Mouse (Mus musculus) hematopoietic stem cell, adult 5-6 weeks (primary cell): ENCODE results near the gene Mb21d2. TPM values are rescaled to one million over a fixed set of nuclear protein-coding genes. Genes with fewer than 3 reads are reported as not detected.

Experiments
- ATAC-seq, 2 experiments: fragments of 125-278 bp in 1 of 2; replicated peaks in 1 of 2; 2 replicates each; pipeline ENCODE4 v1.8.0; 2016 to 2017; ENCODE audit warnings: inconsistent platforms in 2 of 2, mild to moderate bottlenecking in 2 of 2, moderate number of reproducible peaks in 2 of 2, low read depth in 1 of 2, moderate TSS enrichment in 1 of 2; ENCODE audit not compliant: low FRiP score in 2 of 2, poor library complexity in 2 of 2, severe bottlenecking in 2 of 2, insufficient read depth in 1 of 2, low TSS enrichment in 1 of 2
- total RNA-seq: library from RNA; stranded (forward); fragments of 172-1452, 232-1000 nt; gene quantifications from 2 replicates; pipeline ENCODE4 v1.2.3, GENCODE M21; 2017

Gene Mb21d2
- total RNA-seq, 1 experiment from 2014 or later = 1.6 TPM

DNA sequence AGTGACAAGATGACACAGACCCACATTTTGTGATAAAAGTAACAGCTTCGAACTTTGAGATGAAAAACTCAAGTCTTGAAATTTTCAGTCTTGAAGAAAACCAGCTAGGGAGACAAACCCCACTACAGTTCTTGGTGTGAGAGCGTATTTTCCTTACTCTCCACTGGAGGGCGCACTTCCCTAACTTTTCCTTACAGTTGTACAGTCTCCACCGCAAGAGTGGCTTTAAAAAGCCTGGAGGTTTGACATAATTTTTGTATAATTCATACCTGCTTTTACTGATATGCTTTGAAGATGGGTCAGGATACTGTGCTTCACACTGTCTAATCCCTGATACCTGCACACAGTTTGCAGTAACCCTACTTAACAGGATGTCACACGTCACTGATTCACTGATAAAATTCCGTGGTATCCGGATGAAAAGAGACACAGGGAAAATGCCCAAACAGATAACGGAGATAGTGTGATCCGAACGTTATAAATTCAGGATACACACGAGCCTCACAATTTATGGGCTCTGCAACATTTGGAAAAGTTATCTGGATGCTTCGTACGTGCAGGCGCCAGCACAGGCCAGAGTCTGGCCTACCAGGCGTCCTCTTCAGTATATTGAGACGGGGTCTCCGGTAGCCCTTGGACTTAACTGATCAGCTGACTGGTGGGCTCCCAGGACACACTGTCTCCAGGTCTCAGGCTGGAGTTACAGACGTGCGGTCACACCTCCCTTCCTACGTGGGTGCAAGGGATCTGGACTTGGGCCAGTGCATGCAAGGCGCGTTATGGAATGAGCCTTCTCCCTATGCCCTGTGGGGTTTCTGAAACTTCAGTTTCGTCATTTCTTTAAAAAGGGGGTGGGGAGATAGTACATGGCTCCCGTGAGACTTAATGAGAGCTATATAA, 89.1 kb downstream of the Mb21d2 start:
- peak; percentile 68 to 79; a peak in 3 of 4 replicates for ATAC-seq

DNA sequence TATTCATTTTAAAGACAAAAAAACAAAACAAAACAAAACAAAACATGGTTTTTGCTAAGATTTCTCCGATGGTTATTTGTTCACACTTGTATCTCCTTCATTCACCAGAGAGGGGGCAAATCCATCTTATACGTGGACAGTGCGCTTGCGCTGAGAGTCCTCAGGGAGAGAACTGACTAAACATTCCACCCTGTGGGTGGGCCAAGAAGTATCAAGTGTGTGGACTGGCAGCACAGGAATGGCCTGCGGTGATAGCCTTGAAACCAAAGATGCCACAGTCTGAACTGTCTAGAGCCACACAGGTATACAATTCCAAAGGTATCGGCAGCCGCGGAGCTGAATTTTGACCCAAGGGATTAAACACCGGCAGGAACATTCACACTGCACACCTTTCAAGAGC, 89.9 kb downstream of the Mb21d2 start:
- ATAC-seq = no peak

GRCm38 (mm10) chr16:28838016-28838415, 91.5 kb downstream of the Mb21d2 start:
- peak in 1 of 2 experiments; percentile 56; a peak in 1 of 4 replicates for ATAC-seq

DNA sequence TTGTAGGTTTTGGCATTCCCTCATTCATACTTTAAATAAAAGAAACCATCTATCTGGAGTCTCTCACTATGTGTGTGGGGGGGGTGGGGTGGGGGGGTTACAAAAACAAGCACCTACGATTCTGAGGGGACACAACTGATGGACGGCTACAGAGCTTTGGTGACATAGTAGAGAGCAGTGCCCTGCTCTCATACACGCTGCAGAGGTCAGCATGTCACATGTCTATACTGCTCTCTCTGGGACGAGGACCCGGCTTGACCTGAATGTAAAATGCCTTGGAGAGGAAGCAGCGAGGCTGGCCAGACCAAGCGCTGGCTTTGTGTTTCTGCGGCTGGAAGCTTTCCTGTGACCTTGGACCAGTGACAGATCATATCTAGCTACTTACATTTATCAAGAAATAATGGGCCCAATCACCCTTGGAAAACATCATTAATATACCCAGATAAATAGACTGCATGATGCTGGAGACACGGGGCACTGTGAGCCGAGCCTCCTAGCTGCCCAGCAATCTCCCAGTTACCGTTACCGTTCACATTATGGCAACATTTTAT, 97.3 kb downstream of the Mb21d2 start:
- no peak for ATAC-seq

- ATAC-seq = no peak
These were observed 100.1 kb downstream of the Mb21d2 start for GRCm38 (mm10) chr16:28829263-28829955.

DNA sequence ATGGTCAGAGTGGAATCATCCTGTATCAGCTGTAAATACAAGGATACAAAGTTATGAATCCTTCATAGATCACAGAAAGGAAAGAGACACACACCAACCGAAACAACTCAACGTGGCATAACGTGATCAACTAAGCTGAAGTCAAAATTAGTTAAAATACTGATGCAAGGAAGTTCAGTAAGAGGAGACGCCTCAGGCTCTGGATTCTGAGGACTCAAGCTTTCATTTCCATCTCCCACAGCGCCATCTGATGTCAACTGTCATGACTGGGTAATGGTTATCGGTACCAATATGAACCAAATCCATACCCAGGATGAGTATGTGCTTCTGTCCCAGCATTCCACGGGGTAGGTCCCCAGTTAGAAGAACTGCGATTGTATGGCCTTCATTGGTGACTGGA, 104.7 kb downstream of the Mb21d2 start:
- no peak for ATAC-seq

- ATAC-seq = no peak
These were observed 107.7 kb downstream of the Mb21d2 start for GRCm38 (mm10) chr16:28821774-28822173.

DNA sequence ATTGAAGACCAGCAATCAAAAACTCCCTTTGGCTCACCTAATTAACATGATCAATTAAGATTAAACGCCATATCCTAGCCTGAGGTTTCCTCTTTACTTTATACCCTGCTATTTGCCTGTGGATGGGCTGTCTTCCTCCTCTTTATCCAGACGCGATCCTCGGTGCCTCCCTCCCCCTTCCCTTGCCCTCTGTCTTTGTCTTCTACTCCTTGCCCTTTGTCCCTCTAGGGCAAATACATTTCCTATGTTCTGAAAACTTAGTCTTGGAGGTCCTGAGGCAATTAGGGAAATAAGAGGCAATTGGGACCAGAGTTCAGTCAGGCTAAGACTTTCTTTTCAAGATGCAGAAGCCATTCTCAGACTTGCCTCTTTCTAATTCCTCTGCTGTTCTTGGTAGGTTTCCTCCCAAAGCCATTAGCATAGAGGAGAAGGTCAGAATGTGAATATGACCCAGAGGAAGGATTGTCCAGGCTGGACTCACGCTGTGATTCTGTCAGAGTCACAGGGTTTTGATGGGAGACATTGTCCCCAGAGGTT, 110.7 kb downstream of the Mb21d2 start:
- no peak for ATAC-seq

- ATAC-seq = no peak
These were observed 116.2 kb downstream of the Mb21d2 start for GRCm38 (mm10) chr16:28813290-28813689.

DNA sequence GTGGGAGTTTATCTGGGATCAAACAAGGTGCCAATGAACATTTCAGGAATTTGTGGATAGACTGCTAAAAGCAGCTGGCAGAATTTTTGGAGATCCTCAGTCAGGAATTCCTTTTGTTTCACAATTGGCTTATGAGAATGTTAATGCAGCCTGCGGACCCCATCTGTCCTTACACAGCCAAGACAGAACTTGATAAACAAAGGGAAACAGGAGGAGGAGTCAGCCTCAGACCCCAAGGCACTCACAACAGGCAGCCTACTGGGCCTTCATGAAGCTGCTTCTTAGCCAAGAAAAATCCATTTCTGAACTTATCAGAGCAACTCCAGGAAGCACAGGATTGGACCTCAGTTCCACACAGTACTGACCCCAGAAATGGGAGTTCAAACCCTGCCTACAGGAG, 120.4 kb downstream of the Mb21d2 start:
- no peak for ATAC-seq

GRCm38 (mm10) chr16:28793115-28793514, 136.4 kb downstream of the Mb21d2 start:
- ATAC-seq = peak in 1 of 2 experiments; percentile 56; a peak in 2 of 4 replicates

Other genes with a start within 250 kb of the Mb21d2 start
- 0.45 and 0.63 TPM in 2 replicates for gene Fgf12, start 176.6 kb downstream of the Mb21d2 start, total RNA-seq